23 mouse cellular contexts compared by ENCODE assay signal in genomic region chr16:74814386-74814785, GRCm38 (mm10).
DNase-seq lines count a peak whose midpoint lies in the region; ATAC-seq lines count a peak whose summit lies in the region.
"Had no signal": no experiment of that assay in that cellular context is flagged by ENCODE, and none has a peak within 500 bp of the region (broad histone marks: within the 10 kb centered on the region; RNA-seq: fewer than 3 reads in every experiment).

No protein-coding gene starts in this region.

- no peaks in the 10 kb centered on the region for H3K9me3 ChIP-seq in hindbrain, embryonic 16.5 days (ENCODE audit: control insufficient read depth, low read length)
- H3K9me3 ChIP-seq in hindbrain, embryonic 12.5 days (replicated peaks), result no peaks in the 10 kb centered on the region
- no peaks in the 10 kb centered on the region for H3K9me3 ChIP-seq in kidney, embryonic 15.5 days (replicated peaks)
- H3K9me3 ChIP-seq in heart, embryonic 10.5 days, result no peaks in the 10 kb centered on the region
- H3K9me3 ChIP-seq: forebrain, embryonic 15.5 days; G1E; heart, embryonic 13.5 days had no signal

- H3K4me1 ChIP-seq in hindbrain, embryonic 16.5 days (ENCODE audit: control insufficient read depth, insufficient read depth, low read depth, low read length), result no peaks in the 10 kb centered on the region
- no peaks in the 10 kb centered on the region for H3K4me1 ChIP-seq in hindbrain, embryonic 12.5 days
- no peaks in the 10 kb centered on the region for H3K4me1 ChIP-seq in kidney, embryonic 15.5 days
- no peaks in the 10 kb centered on the region for H3K4me1 ChIP-seq in heart, embryonic 10.5 days
- H3K4me1 ChIP-seq: forebrain, embryonic 15.5 days; heart, embryonic 13.5 days had no signal

- no peak overlapping the region for H3K4me3 ChIP-seq in hindbrain, embryonic 16.5 days (ENCODE audit: low read length)
- no peak overlapping the region for H3K4me3 ChIP-seq in hindbrain, embryonic 12.5 days
- H3K4me3 ChIP-seq in kidney, embryonic 15.5 days (replicated peaks), result no peak overlapping the region
- no peak overlapping the region for H3K4me3 ChIP-seq in heart, embryonic 10.5 days
- H3K4me3 ChIP-seq: forebrain, embryonic 15.5 days; heart, embryonic 13.5 days had no signal

- ATAC-seq in hindbrain, embryonic 16.5 days, result 0 out of 2 replicates have a peak, but pooled peaks have one; percentile 27
- ATAC-seq in hindbrain, embryonic 12.5 days (ENCODE audit: low FRiP score), result no peak
- peak; percentile 98 for ATAC-seq in kidney, embryonic 15.5 days (replicated peaks; ENCODE audit: low FRiP score)
- ATAC-seq: forebrain, embryonic 15.5 days; Patski had no signal

- 60% methylated on average over 3 of the region's 3 CpGs for WGBS in hindbrain, embryonic 16.5 days
- 43% methylated on average over 3 of the region's 3 CpGs for WGBS in hindbrain, embryonic 12.5 days
- WGBS in kidney, embryonic 15.5 days, result 40% methylated on average over 3 of the region's 3 CpGs
- 75% methylated on average over 3 of the region's 3 CpGs for WGBS in heart, embryonic 10.5 days

- H3K27me3 ChIP-seq in hindbrain, embryonic 16.5 days (replicated peaks; ENCODE audit: control insufficient read depth, insufficient read depth, low read length), result no peaks in the 10 kb centered on the region
- no peaks in the 10 kb centered on the region for H3K27me3 ChIP-seq in hindbrain, embryonic 12.5 days
- no peaks in the 10 kb centered on the region for H3K27me3 ChIP-seq in kidney, embryonic 15.5 days
- H3K27me3 ChIP-seq in heart, embryonic 10.5 days (ENCODE audit: insufficient read depth, poor library complexity, severe bottlenecking), result no peaks in the 10 kb centered on the region
- H3K27me3 ChIP-seq: CH12.LX; forebrain, embryonic 15.5 days; heart, embryonic 13.5 days; Patski had no signal

- intact Hi-C loops in left cerebral cortex, postnatal 4 days (cut with DNase I), result no loop called here

- H3K4me2 ChIP-seq in hindbrain, embryonic 16.5 days (ENCODE audit: low read length), result no peak overlapping the region
- no peak overlapping the region for H3K4me2 ChIP-seq in hindbrain, embryonic 12.5 days (replicated peaks)
- no peak overlapping the region for H3K4me2 ChIP-seq in kidney, embryonic 15.5 days
- H3K4me2 ChIP-seq: forebrain, embryonic 15.5 days; heart, embryonic 13.5 days had no signal

- H3K9ac ChIP-seq in hindbrain, embryonic 16.5 days (ENCODE audit: low read depth, low read length), result no peak overlapping the region
- H3K9ac ChIP-seq in hindbrain, embryonic 12.5 days, result no peak overlapping the region
- no peak overlapping the region for H3K9ac ChIP-seq in kidney, embryonic 15.5 days
- H3K9ac ChIP-seq: forebrain, embryonic 15.5 days; heart, embryonic 13.5 days had no signal

- DNase-seq in kidney, adult 9 months, result no peak
- DNase-seq in left cerebral cortex, postnatal 4 days, result peak; percentile 21
- no peak for DNase-seq in left cerebral cortex, adult 9 months (ENCODE audit: low spot score in 2 of 2)
- peak; percentile 63 for DNase-seq in retina, embryonic 14.5 days (ENCODE audit: low spot score)
- DNase-seq in heart, embryonic 10.5 days (ENCODE audit: low spot score), result no peak
- DNase-seq: adrenal gland, postnatal 10 days; adrenal gland, postnatal 36 days; B cell, adult 2 months; cerebellum, adult 18-20 months; cerebellum, adult 9-10 months; cerebellum, postnatal 14 days; gastrocnemius, postnatal 25 days; heart, adult 18-20 months; heart, postnatal 14 days; heart, postnatal 4 days had no signal

- H3K27ac ChIP-seq in hindbrain, embryonic 16.5 days (ENCODE audit: low read depth, low read length), result no peak overlapping the region
- H3K27ac ChIP-seq in hindbrain, embryonic 12.5 days, result no peak overlapping the region
- H3K27ac ChIP-seq in kidney, embryonic 15.5 days, result no peak overlapping the region
- no peak overlapping the region for H3K27ac ChIP-seq in heart, embryonic 10.5 days
- H3K27ac ChIP-seq: forebrain, embryonic 15.5 days; heart, embryonic 13.5 days had no signal

- H3K36me3 ChIP-seq in hindbrain, embryonic 16.5 days (ENCODE audit: control insufficient read depth, insufficient read depth, low read length), result no peaks in the 10 kb centered on the region
- H3K36me3 ChIP-seq in hindbrain, embryonic 12.5 days, result no peaks in the 10 kb centered on the region
- H3K36me3 ChIP-seq in kidney, embryonic 15.5 days, result no peaks in the 10 kb centered on the region
- H3K36me3 ChIP-seq in heart, embryonic 10.5 days, result no peaks in the 10 kb centered on the region
- H3K36me3 ChIP-seq: forebrain, embryonic 15.5 days; G1E; heart, embryonic 13.5 days had no signal

Comparison
In these comparisons a context has a peak if more than half of its experiments do, and no peak if none do; other contexts are left out.
1. DNase-seq: peak in left cerebral cortex, postnatal 4 days (single experiment) and retina, embryonic 14.5 days (single experiment); none in kidney, adult 9 months (single experiment), left cerebral cortex, adult 9 months (0 of 2) and heart, embryonic 10.5 days (single experiment).